Mouse (Mus musculus) heart, postnatal 14 days (tissue): ENCODE measurements at regions not wholly inside any gene's neighbourhood (a gene's known extent, or its start where the extent isn't known, plus 50 kb on each side); places are given as distances from the start of the nearest gene placed in this dataset.
A peak's percentile ranks its signal among the peaks of the same experiment; 100 is the strongest.

Experiments
- DNase-seq, 2 experiments: peaks; one replicate each; pipeline ENCODE4 v3.0.0; 2021 to 2022
- intact Hi-C: fragments of 180-260 bp; cut with DNase I; formaldehyde crosslinking; loops from one replicate; pipeline ENCODE4 v1.15.1; 2025

- intact Hi-C loops, result no loop called here
- no peak for DNase-seq
These were observed 232.4 kb upstream of the Vrk2 start for GRCm38 (mm10) chr11:26826194-26826593.

- intact Hi-C loops, result no loop called here
- DNase-seq, result no peak
These were observed 230.4 kb upstream of the Vrk2 start for GRCm38 (mm10) chr11:26824080-26824727.

- no peak for DNase-seq
- intact Hi-C loops, result no loop called here
These were observed 227.3 kb upstream of the Vrk2 start for GRCm38 (mm10) chr11:26821091-26821490.

GRCm38 (mm10) chr11:26817316-26817715 lies 223.5 kb upstream of the Vrk2 start:
- intact Hi-C loops, result no loop called here
- no peak for DNase-seq

GRCm38 (mm10) chr11:26815104-26815503 lies 221.3 kb upstream of the Vrk2 start:
- intact Hi-C loops, result no loop called here
- no peak for DNase-seq

GRCm38 (mm10) chr11:26814601-26815000 lies 220.8 kb upstream of the Vrk2 start:
- intact Hi-C loops, result no loop called here

GRCm38 (mm10) chr11:26802249-26802941 lies 208.6 kb upstream of the Vrk2 start:
- DNase-seq, result no peak
- intact Hi-C loops, result no loop called here

More at GRCm38 (mm10) chr11:26814601-26815000, 220.8 kb upstream of the Vrk2 start:
- no peak for DNase-seq

GRCm38 (mm10) chr11:26800296-26800695 lies 206.5 kb upstream of the Vrk2 start:
- intact Hi-C loops, result no loop called here

GRCm38 (mm10) chr11:26794629-26794966 lies 200.8 kb upstream of the Vrk2 start:
- intact Hi-C loops, result no loop called here

More at GRCm38 (mm10) chr11:26800296-26800695, 206.5 kb upstream of the Vrk2 start:
- DNase-seq, result no peak

GRCm38 (mm10) chr11:26793928-26794628 lies 200.3 kb upstream of the Vrk2 start:
- intact Hi-C loops, result no loop called here
- DNase-seq, result no peak

More at GRCm38 (mm10) chr11:26794629-26794966, 200.8 kb upstream of the Vrk2 start:
- no peak for DNase-seq

- intact Hi-C loops, result no loop called here
These were observed 195.5 kb upstream of the Vrk2 start for GRCm38 (mm10) chr11:26789281-26789680.

GRCm38 (mm10) chr11:26785164-26785563 lies 191.4 kb upstream of the Vrk2 start:
- DNase-seq, result peak in 1 of 2 experiments; percentile 6

More at GRCm38 (mm10) chr11:26789281-26789680, 195.5 kb upstream of the Vrk2 start:
- no peak for DNase-seq

GRCm38 (mm10) chr11:26773122-26773796 lies 179.5 kb upstream of the Vrk2 start:
- intact Hi-C loops, result no loop called here
- DNase-seq, result no peak

More at GRCm38 (mm10) chr11:26785164-26785563, 191.4 kb upstream of the Vrk2 start:
- intact Hi-C loops, result no loop called here

- intact Hi-C loops, result no loop called here
- DNase-seq, result no peak
These were observed 161.8 kb upstream of the Vrk2 start for GRCm38 (mm10) chr11:26755576-26755975.

- no peak for DNase-seq
- intact Hi-C loops, result no loop called here
These were observed 159.8 kb upstream of the Vrk2 start for GRCm38 (mm10) chr11:26753616-26754015.

- intact Hi-C loops, result no loop called here
These were observed 148.4 kb upstream of the Vrk2 start for GRCm38 (mm10) chr11:26742235-26742634.

GRCm38 (mm10) chr11:26739732-26740131 lies 145.9 kb upstream of the Vrk2 start:
- no peak for DNase-seq
- intact Hi-C loops, result no loop called here

More at GRCm38 (mm10) chr11:26742235-26742634, 148.4 kb upstream of the Vrk2 start:
- no peak for DNase-seq

GRCm38 (mm10) chr11:26726969-26727368 lies 133.2 kb upstream of the Vrk2 start:
- intact Hi-C loops, result no loop called here
- no peak for DNase-seq

- DNase-seq, result no peak
- intact Hi-C loops, result no loop called here
These were observed 131.3 kb upstream of the Vrk2 start for GRCm38 (mm10) chr11:26724963-26725721.

- no peak for DNase-seq
- intact Hi-C loops, result no loop called here
These were observed 128.5 kb upstream of the Vrk2 start for GRCm38 (mm10) chr11:26722292-26722691.
